Mouse (Mus musculus) ES-E14 (cell line): ENCODE results near the gene Rwdd2a.

Experiments used
- CHD2 ChIP-seq: IDR thresholded peaks from 2 replicates; pipeline ENCODE4 v1.6.1; 2014; ENCODE audit warnings: mild to moderate bottlenecking, low read depth, low read length, inconsistent platforms
- HCFC1 ChIP-seq: IDR thresholded peaks from 2 replicates; pipeline ENCODE4 v1.6.1; 2012; ENCODE audit warnings: low read length, inconsistent platforms, borderline replicate concordance; ENCODE audit not compliant: insufficient read depth
- ZC3H11A ChIP-seq: IDR thresholded peaks from 2 replicates; pipeline ENCODE4 v1.6.1; 2012; ENCODE audit warnings: low read depth, mild to moderate bottlenecking, inconsistent platforms, low read length, borderline replicate concordance
- ZNF384 ChIP-seq: IDR thresholded peaks from 2 replicates; pipeline ENCODE4 v1.6.1; 2012; ENCODE audit warnings: low read depth, low read length, inconsistent platforms

GRCm38 (mm10) chr9:86549637-86550162, 22.1 kb upstream of the Rwdd2a start:
- TF ChIP-seq CHD2: no peak
- TF ChIP-seq ZNF384: no peak
- no peak for TF ChIP-seq ZC3H11A
- no peak for TF ChIP-seq HCFC1
